Mouse (Mus musculus) hindbrain, embryonic 12.5 days (tissue): ENCODE measurements at regions not wholly inside any gene's neighbourhood (a gene's known extent, or its start where the extent isn't known, plus 50 kb on each side); places are given as distances from the start of the nearest gene placed in this dataset.

Experiments used
- ATAC-seq: fragments of 200-750 bp; cut with Nextera tagmentation; 2 replicates; pipeline ENCODE4 v1.8.0; 2017; ENCODE audit warnings: moderate TSS enrichment; ENCODE audit not compliant: low FRiP score
- H3K27ac ChIP-seq: fragments of 300-500 bp; sonication (generic); 2 replicates; pipeline ENCODE4 v1.5.1; 2016; ENCODE audit warnings: mild to moderate bottlenecking
- H3K27me3 ChIP-seq: fragments of 300-500 bp; sonication (generic); 2 replicates; pipeline ENCODE4 v1.6.1; 2016; ENCODE audit warnings: mild to moderate bottlenecking
- H3K36me3 ChIP-seq: fragments of 300-500 bp; sonication (generic); 2 replicates; pipeline ENCODE4 v1.6.1; 2016; ENCODE audit warnings: mild to moderate bottlenecking
- H3K4me1 ChIP-seq: fragments of 300-500 bp; sonication (generic); 2 replicates; pipeline ENCODE4 v1.6.1; 2016
- H3K4me2 ChIP-seq: fragments of 300-500 bp; sonication (generic); replicated peaks from 2 replicates; pipeline ENCODE4 v1.6.1; 2016; ENCODE audit warnings: mild to moderate bottlenecking
- H3K4me3 ChIP-seq: fragments of 300-500 bp; sonication (generic); 2 replicates; pipeline ENCODE4 v1.5.1; 2016; ENCODE audit warnings: mild to moderate bottlenecking
- H3K9ac ChIP-seq: fragments of 300-500 bp; sonication (generic); 2 replicates; pipeline ENCODE4 v1.6.1; 2016; ENCODE audit warnings: mild to moderate bottlenecking, moderate library complexity
- H3K9me3 ChIP-seq: fragments of 300-500 bp; sonication (generic); replicated peaks from 2 replicates; pipeline ENCODE4 v1.6.1; 2016; ENCODE audit warnings: mild to moderate bottlenecking
- WGBS: fragments of 180-500 bp; shearing (Covaris S2); methylation state at CpG from one replicate; pipeline ENCODE4 v1.1.7; 2016; 5-methylcytosine and 5-hydroxymethylcytosine counted together

DNA sequence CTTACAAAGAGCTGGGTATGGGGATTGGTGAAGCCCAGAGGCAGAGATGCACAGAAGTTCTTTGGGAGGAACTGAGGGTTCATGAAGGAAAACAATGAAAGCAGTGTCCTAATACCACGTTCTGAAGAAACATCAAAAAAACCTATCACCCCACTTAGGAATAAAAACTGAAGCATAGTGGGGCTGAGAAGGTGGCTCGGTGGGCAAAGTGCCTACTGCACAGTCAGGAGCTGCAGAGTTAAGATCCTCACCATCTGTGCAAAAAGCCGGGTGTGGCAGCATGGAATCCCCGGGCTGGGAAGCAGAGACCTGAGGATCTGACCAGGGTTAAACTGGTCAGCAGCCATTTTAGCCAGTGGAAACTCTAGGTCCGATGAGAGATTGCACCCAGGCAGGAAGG lies 106.1 kb upstream of the Smad1 start:
- Histone ChIP-seq H3K9ac (no peak overlapping the region), H3K4me2 (no peak overlapping the region), H3K9me3 (no peaks in the 10 kb centered on the region), H3K4me1 (no peaks in the 10 kb centered on the region), H3K4me3 (no peak overlapping the region), H3K27me3 (no peaks in the 10 kb centered on the region), H3K27ac (no peak overlapping the region), H3K36me3 (no peaks in the 10 kb centered on the region)
- ATAC-seq: no peak
- WGBS: 79% methylated on average over 5 of the region's 5 CpGs

- no peak overlapping the region for H3K27ac ChIP-seq
- H3K27me3 ChIP-seq: no peaks in the 10 kb centered on the region
- 86% methylated on average over 2 of the region's 2 CpGs for WGBS
- no peak overlapping the region for H3K4me3 ChIP-seq
- H3K9me3 ChIP-seq: no peaks in the 10 kb centered on the region
- ATAC-seq: no peak
- no peak overlapping the region for H3K9ac ChIP-seq
- H3K4me2 ChIP-seq: no peak overlapping the region
- no peaks in the 10 kb centered on the region for H3K36me3 ChIP-seq
- H3K4me1 ChIP-seq: no peaks in the 10 kb centered on the region
These were observed 104.6 kb upstream of the Smad1 start for GRCm38 (mm10) chr8:79503906-79504305.

GRCm38 (mm10) chr8:79502062-79502461 lies 102.7 kb upstream of the Smad1 start:
- H3K4me1 ChIP-seq: no peaks in the 10 kb centered on the region
- H3K27ac ChIP-seq: no peak overlapping the region
- no peaks in the 10 kb centered on the region for H3K36me3 ChIP-seq
- H3K27me3 ChIP-seq: no peaks in the 10 kb centered on the region
- H3K4me2 ChIP-seq: no peak overlapping the region
- no peak for ATAC-seq
- H3K4me3 ChIP-seq: no peak overlapping the region
- 79% methylated on average over 4 of the region's 4 CpGs for WGBS
- no peaks in the 10 kb centered on the region for H3K9me3 ChIP-seq
- no peak overlapping the region for H3K9ac ChIP-seq

GRCm38 (mm10) chr8:79501238-79501637 lies 101.9 kb upstream of the Smad1 start:
- Histone ChIP-seq H3K27ac (no peak overlapping the region), H3K36me3 (no peaks in the 10 kb centered on the region), H3K4me3 (no peak overlapping the region), H3K4me1 (no peaks in the 10 kb centered on the region), H3K4me2 (no peak overlapping the region), H3K9me3 (no peaks in the 10 kb centered on the region), H3K27me3 (no peaks in the 10 kb centered on the region), H3K9ac (no peak overlapping the region)
- ATAC-seq: no peak
- 85% methylated on average over 11 of the region's 11 CpGs for WGBS

DNA sequence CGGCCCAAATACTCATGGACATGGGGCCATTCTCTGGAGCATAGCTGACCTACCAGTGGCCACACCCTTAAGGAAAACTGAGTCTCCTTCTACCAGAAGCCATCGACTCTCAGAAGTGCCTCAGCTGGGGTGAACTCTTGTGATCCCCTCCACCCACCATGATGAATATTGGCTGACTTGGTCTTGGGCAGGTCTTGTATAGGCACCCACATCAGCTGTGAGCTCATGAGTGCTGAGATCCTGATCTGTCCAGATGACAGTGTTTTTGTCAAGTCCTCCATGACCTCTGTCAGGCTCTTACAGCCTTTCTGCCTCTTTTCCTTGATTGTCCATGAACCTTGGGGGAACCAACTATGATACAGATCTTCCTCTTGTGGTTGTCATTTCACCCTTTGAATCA lies 99.9 kb upstream of the Smad1 start:
- ATAC-seq: no peak
- Histone ChIP-seq H3K9ac (no peak overlapping the region), H3K36me3 (no peaks in the 10 kb centered on the region), H3K9me3 (no peaks in the 10 kb centered on the region), H3K4me1 (no peaks in the 10 kb centered on the region), H3K27ac (no peak overlapping the region), H3K4me3 (no peak overlapping the region), H3K4me2 (no peak overlapping the region), H3K27me3 (no peaks in the 10 kb centered on the region)
- WGBS: 94% methylated on average over 2 of the region's 2 CpGs

GRCm38 (mm10) chr8:79498611-79499010 lies 99.3 kb upstream of the Smad1 start:
- Histone ChIP-seq H3K4me3 (no peak overlapping the region), H3K4me2 (no peak overlapping the region), H3K27me3 (no peaks in the 10 kb centered on the region), H3K36me3 (no peaks in the 10 kb centered on the region), H3K27ac (no peak overlapping the region), H3K4me1 (no peaks in the 10 kb centered on the region), H3K9ac (no peak overlapping the region), H3K9me3 (no peaks in the 10 kb centered on the region)
- no peak for ATAC-seq
- WGBS: 64% methylated on average over 2 of the region's 2 CpGs

DNA sequence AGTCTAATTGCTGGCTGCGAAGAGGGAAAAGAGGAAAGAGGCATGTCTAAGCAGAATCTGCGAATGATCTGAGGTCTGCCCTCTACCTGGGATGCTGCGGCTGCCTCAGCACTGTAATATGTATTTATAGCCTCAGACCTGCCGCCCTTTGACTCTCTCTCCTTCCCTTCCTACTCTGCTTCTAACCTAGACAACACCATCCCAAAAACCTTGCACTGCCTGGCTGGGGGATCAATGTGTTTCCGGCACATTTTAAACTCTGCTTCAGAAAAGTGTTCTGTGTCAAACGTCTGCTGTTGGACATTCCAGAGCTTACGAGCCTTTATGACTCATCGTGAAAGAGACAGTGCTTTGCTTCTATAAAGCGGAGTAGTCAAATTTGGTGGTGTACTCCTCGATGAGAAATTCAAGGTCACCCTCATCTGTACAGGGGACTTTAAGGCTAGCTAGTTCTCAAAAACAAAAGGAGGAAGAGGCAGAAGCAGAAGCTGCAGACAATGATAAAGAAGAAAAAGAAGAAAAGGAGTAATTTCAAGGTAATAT lies 91.9 kb upstream of the Smad1 start:
- no peak overlapping the region for H3K4me3 ChIP-seq
- WGBS: 70% methylated on average over 10 of the region's 10 CpGs
- ATAC-seq: no peak

GRCm38 (mm10) chr8:79490739-79491138 lies 91.4 kb upstream of the Smad1 start:
- Histone ChIP-seq H3K9ac (no peak overlapping the region), H3K9me3 (no peaks in the 10 kb centered on the region), H3K36me3 (no peaks in the 10 kb centered on the region), H3K4me2 (no peak overlapping the region), H3K4me1 (peaks cover 4% of the 10 kb centered on the region; the same call in 1 of the 2 replicates), H3K27ac (no peak overlapping the region), H3K27me3 (0 out of 2 replicates have a peak, but pooled peaks cover 4% of the 10 kb centered on the region), H3K4me3 (no peak overlapping the region)
- ATAC-seq: no peak
- WGBS: 37% methylated on average over 4 of the region's 4 CpGs

More for the DNA sequence above, 91.9 kb upstream of the Smad1 start:
- H3K4me2 ChIP-seq: no peak overlapping the region
- no peaks in the 10 kb centered on the region for H3K9me3 ChIP-seq
- peaks cover 4% of the 10 kb centered on the region; the same call in 1 of the 2 replicates for H3K4me1 ChIP-seq
- no peaks in the 10 kb centered on the region for H3K36me3 ChIP-seq
- 0 out of 2 replicates have a peak, but pooled peaks cover 4% of the 10 kb centered on the region for H3K27me3 ChIP-seq
- no peak overlapping the region for H3K27ac ChIP-seq
- H3K9ac ChIP-seq: no peak overlapping the region

DNA sequence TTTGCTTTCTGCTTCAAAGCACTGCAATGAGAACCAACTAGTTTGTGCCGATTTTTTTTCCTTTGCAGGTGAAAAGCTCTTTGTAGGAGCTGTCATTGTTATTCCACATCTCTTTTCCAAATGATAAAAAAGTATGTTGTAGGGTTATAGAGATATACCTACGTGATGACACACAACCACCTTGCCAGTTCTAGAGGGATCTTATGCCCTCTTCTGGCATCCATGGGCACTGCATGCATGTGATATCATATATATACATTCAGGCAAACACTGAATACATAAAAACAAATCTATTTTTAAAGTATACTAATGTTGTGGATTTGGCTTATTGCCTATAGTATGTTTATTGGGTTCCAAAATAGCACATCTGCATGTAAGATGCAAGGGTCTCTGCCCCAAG lies 89.5 kb upstream of the Smad1 start:
- no peaks in the 10 kb centered on the region for H3K36me3 ChIP-seq
- no peak overlapping the region for H3K9ac ChIP-seq
- H3K4me3 ChIP-seq: no peak overlapping the region
- no peak overlapping the region for H3K4me2 ChIP-seq
- H3K4me1 ChIP-seq: peaks cover 4% of the 10 kb centered on the region; the same call in 1 of the 2 replicates
- no peaks in the 10 kb centered on the region for H3K9me3 ChIP-seq
- WGBS: 73% methylated on average over 2 of the region's 2 CpGs
- 0 out of 2 replicates have a peak, but pooled peaks cover 4% of the 10 kb centered on the region for H3K27me3 ChIP-seq
- H3K27ac ChIP-seq: no peak overlapping the region
- ATAC-seq: no peak

- Histone ChIP-seq H3K4me3 (no peak overlapping the region), H3K4me1 (peaks cover 4% of the 10 kb centered on the region; the same call in 1 of the 2 replicates), H3K9ac (no peak overlapping the region), H3K9me3 (no peaks in the 10 kb centered on the region), H3K36me3 (no peaks in the 10 kb centered on the region), H3K4me2 (no peak overlapping the region), H3K27ac (no peak overlapping the region), H3K27me3 (no peaks in the 10 kb centered on the region)
- no peak for ATAC-seq
- 82% methylated on average over 6 of the region's 6 CpGs for WGBS
These were observed 88.3 kb upstream of the Smad1 start for GRCm38 (mm10) chr8:79487597-79487996.

DNA sequence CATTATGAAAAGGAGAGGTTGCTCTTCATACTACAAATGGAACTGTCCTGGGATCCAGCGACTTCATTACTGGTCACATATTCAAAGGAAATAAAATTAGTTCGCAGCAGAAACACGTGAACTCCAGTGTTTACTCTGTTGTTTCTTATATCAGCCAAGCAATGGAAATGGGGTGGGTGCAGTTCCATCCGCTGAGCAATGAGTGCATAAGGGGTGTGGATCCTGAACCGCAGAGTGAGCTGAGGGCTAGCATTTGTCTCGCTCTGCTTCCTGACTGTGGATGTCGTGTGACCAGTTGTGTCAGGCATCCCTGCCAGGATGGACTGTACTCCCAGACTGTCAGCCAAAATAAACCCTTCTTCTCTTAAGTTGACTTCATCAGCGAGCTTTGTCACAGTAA lies 80.0 kb upstream of the Smad1 start:
- H3K36me3 ChIP-seq: no peaks in the 10 kb centered on the region
- ATAC-seq: no peak
- H3K4me2 ChIP-seq: no peak overlapping the region
- no peak overlapping the region for H3K9ac ChIP-seq
- H3K4me3 ChIP-seq: no peak overlapping the region
- H3K9me3 ChIP-seq: no peaks in the 10 kb centered on the region
- 92% methylated on average over 8 of the region's 8 CpGs for WGBS
- H3K27ac ChIP-seq: no peak overlapping the region
- no peaks in the 10 kb centered on the region for H3K4me1 ChIP-seq
- H3K27me3 ChIP-seq: no peaks in the 10 kb centered on the region

DNA sequence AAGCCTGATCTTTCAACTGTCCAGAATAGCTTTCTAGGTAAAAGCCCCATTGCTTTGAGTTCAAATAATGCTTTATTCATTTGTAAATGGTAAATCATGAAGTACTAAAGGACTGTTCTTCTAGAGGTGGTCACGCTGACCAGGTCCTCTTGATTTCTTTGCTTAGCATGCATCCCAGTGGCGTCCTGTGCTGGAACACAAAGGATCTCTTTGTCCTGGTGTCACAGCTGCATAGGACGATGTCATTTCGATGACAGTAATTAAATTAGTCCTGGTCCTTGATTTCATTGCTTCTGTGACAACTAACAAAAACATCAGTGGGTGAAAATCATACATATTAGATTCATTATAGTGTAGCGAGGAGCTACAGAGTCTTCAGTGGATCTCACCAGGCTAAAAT lies 76.7 kb upstream of the Smad1 start:
- no peaks in the 10 kb centered on the region for H3K9me3 ChIP-seq
- ATAC-seq: 0 out of 2 replicates have a peak, but pooled peaks have one; percentile 58
- H3K36me3 ChIP-seq: no peaks in the 10 kb centered on the region
- H3K4me3 ChIP-seq: no peak overlapping the region
- no peaks in the 10 kb centered on the region for H3K27me3 ChIP-seq
- H3K4me1 ChIP-seq: no peaks in the 10 kb centered on the region
- no peak overlapping the region for H3K4me2 ChIP-seq
- 29% methylated on average over 5 of the region's 5 CpGs for WGBS
- no peak overlapping the region for H3K9ac ChIP-seq
- no peak overlapping the region for H3K27ac ChIP-seq

- Histone ChIP-seq H3K9me3 (no peaks in the 10 kb centered on the region), H3K27me3 (no peaks in the 10 kb centered on the region), H3K36me3 (no peaks in the 10 kb centered on the region), H3K9ac (no peak overlapping the region), H3K27ac (no peak overlapping the region), H3K4me3 (no peak overlapping the region), H3K4me2 (no peak overlapping the region), H3K4me1 (no peaks in the 10 kb centered on the region)
- no peak for ATAC-seq
- WGBS: 60% methylated on average over 8 of the region's 8 CpGs
These were observed 75.4 kb upstream of the Smad1 start for GRCm38 (mm10) chr8:79474679-79475078.
